Mouse (Mus musculus) heart, postnatal 10 days (tissue): Measurements from ENCODE around the gene St6galnac4. TPM values are rescaled to one million over a fixed set of nuclear protein-coding genes. Genes with fewer than 3 reads are reported as not detected.

Experiments used
- DNase-seq, 2 experiments: peaks; one replicate each; pipeline ENCODE4 v3.0.0; 2021
- intact Hi-C: fragments of 180-260 bp; cut with DNase I; formaldehyde crosslinking; loops from one replicate; pipeline ENCODE4 v1.15.1; 2025
- total RNA-seq, 2 experiments: library from RNA; stranded (reverse); gene quantifications; 2 replicates each; pipeline ENCODE4 v1.2.3; 2021

Gene St6galnac4
- total RNA-seq, 2 experiments from 2014 or later = 29.3 to 31.8 TPM

GRCm38 (mm10) chr2:32597699-32598098, 10.8 kb downstream of the St6galnac4 start:
- intact Hi-C loops = no loop called here
- no peak for DNase-seq

GRCm38 (mm10) chr2:32598506-32598905, 11.6 kb downstream of the St6galnac4 start:
- peak in 1 of 2 experiments; percentile 58 for DNase-seq

DNA sequence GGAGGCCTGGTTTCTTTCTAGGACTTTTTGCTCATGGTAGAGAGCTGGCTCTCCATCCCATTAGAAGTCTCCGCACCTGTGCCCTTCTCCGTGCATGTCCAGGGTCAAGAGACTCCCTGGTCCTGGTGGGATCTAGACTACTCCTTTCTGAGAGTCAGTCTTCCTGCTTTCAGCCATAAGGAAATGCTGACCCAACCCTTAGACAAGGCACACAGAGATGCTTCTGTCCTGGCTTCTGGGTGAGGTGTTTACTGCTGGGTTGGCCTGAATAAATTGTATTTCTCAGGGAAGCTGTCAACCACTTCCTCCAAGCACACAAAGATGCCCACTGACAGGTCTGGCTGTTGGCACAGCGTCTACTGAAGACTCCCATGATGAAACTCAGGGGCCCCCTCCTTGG, 12.5 kb downstream of the St6galnac4 start, which contains the start of gene St6galnac6:
Gene St6galnac6, plus strand, starts transcription at position 301 of the 400 bp plus-strand sequence.
- no peak for DNase-seq
- intact Hi-C loops = no loop called here

More at GRCm38 (mm10) chr2:32598506-32598905, 11.6 kb downstream of the St6galnac4 start:
- intact Hi-C loops = no loop called here

DNA sequence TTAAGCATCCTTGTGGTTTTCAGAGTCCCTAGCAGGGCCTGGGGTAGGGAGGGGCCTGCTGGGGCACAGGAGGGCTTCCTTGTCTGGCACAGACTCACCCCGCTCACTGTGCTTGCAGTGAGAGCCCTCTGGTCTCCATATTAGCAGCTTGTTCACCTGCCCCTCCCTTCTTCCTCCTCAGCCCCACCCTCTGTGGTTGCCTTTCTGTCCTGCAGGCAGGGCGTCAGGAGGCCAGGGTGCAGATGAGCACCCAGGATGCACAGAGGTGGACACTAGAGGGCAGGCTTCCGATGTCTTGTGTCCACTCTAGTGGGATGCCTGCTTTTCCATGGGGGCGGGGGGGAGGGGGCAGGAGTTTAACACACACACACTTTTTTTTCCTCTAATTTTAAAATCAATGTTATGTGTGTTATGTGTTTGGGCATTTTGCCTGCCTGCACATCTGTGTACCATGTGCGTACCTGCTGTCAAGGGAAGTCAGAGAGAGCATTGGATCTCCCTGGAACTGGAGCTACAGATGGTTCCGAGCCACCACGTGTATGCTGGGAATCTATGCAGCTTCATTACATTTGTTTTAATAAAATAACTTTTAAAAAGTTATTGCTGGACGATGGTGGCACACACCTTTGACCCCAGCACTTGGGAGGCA, 14.6 kb downstream of the St6galnac4 start:
- DNase-seq = peak in 1 of 2 experiments; percentile 59
- intact Hi-C loops = loop anchor here (1.0 kb wide), 1 partner anchor 14 kb away; the partner anchor contains the start of gene St6galnac4

- peak; percentile 92 to 94 for DNase-seq
- intact Hi-C loops = loop anchor here (1.0 kb wide), 2 partner anchors 15 to 19 kb away; partner anchors contain the start of gene St6galnac4
Measured at GRCm38 (mm10) chr2:32602600-32603054, 15.7 kb downstream of the St6galnac4 start.

GRCm38 (mm10) chr2:32604631-32605030, 17.7 kb downstream of the St6galnac4 start:
- intact Hi-C loops = loop anchor here (5.0 kb wide), 1 partner anchor 32 kb away; the partner anchor contains the start of genes Dpm2 and Pip5kl1
- DNase-seq = no peak

DNA sequence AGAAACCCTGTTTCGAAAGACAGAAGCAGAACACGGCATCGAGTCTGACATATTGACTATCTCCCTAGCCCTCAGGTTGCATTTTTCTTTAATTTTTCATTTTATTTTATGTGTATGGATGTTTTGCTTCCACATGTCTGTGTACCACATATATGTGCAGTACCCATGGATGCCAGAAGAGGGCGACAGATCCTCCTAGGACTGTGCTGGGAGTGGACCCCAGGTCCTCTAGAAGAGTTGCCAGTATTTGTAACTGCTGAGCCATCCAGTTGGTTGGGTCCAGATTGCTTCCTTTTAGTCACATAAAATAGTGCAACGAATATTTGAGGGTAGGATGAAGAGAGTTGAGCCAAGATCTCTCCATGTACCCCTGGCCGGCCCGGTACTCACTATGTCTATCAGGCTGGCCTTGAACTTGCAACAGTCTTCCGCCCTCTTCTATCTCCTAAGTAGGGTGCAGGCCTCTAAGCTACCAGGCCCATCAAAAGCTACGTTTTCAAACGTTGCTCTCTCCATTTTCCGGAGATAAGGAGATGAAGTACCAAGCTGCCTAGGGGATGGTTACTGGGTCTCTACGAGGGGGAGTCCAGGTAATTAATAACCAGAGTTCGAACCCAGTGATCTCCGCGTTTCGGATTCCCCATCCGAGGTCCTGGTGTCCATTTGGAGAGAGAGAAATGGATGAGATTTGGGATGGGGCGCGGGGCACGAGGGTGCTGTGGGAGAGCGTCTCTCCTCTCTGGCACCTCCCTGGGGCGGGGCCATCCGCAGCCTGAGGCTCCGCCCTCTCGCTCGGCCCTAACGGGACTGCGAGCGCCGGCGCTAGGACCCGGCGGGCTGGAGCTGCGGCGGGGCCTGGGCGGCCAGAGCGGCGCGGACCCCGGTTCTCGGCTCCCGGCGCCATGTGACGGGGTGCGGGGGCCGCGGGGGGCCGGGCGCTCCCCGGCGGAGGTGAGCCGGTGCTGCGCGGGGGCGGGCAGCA, 19.6 kb downstream of the St6galnac4 start:
- peak; percentile 89 to 90 for DNase-seq
- intact Hi-C loops = loop anchor here (5.0 kb wide), 1 partner anchor 34 kb away; the partner anchor contains the start of genes Dpm2 and Pip5kl1

DNA sequence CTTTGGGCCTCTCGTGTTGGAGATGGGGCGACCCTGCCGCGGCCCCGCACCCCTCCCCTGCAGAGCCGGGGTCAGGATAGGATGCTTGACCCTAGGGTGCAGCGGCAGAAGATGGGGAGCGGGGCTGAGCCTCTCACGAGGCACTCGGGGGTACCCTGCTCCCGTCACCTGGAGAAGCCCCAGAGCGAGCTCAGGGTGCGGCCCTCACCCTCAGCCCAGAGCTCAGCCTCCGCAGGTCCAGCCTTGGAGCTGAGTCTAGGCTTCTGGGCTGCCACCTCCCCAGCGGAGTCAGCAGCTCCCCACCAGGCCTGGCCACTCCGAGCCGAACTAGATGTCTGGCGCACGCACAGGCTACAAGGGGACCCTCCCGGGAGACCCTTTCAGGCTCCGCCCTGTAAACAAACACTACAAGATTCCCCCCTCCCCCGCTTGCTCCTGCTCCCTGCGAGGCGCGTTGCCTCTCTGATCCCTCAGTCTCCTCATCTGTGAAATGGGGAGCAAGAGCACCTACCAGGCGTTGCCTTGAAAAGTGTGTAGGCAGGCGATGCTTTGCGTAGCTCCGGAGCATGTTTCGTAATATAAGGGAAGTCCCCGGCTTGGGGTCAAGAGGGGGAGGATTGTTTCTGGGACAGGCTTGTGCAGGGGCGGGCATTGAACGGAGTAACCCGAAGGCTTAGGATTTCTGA, 20.5 kb downstream of the St6galnac4 start:
- intact Hi-C loops = loop anchor here (5.0 kb wide), 1 partner anchor 35 kb away; the partner anchor contains the start of genes Dpm2 and Pip5kl1
- peak; percentile 60 to 71 for DNase-seq

DNA sequence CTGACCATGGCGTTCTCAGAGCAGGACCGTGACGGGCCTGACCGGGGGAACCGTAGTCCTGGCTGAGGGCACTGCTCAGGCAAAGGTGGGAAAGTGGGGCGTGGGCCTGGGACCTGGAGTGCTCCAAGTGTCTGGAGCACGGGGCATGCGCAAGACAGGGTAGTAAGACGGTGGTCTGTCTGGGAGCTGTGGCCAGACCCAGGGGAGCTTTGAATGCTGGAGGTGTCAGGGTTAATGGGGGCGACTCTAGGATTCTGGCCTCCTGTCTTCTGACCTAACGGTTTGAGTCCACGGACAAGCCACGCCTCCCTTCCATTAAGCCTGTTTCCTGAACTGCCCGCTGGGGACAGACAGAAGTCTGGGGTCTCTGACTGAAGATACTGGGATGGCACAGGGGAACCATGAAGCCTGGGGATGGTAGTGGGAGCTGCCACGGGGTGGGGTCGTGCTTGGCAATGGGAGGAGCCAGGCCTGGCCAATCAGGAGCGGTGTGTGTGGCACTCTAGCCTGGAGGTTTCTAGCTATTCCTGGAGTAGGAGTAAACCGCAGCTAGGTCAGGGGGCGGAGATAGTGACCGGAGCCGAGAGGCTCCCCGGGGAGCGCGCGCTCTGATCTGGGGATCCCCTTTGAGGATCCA, 21.4 kb downstream of the St6galnac4 start:
- peak; percentile 89 to 90 for DNase-seq
- intact Hi-C loops = loop anchor here (5.0 kb wide), 1 partner anchor 36 kb away; the partner anchor contains the start of genes Dpm2 and Pip5kl1

DNA sequence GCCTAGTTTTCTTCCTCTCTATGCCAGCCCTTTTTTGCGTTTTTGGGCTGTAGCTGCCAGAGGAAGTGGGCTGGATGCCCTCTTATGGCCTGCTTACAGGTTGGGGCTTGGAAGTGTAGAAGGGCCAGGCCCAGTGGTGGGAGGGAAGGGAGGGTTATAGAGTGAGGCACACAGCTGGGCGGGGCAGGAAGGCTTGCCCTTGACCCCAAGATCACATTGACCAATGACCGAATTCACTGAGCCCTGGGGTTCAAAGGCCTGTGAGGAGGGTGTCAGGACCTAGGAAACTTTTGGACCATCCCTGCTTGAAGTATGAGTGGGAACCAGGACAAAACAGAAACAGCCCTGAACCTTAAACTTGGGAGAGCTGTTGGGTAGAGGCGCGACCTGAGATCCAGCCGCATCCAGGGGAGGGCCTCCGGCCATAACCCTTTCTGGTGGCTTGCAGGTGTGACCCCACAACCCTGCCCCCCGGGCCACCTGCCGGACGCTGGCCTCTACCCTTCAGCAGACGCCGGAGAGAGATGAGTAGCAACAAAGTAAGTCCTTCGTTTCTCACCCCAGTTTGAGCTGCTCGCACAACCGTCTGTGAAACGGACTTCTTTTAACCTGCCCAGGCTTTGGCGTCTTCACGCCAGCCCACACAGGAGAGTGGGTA, 22.0 kb downstream of the St6galnac4 start:
- DNase-seq = no peak
- intact Hi-C loops = loop anchor here (5.0 kb wide), 1 partner anchor 37 kb away; the partner anchor contains the start of genes Dpm2 and Pip5kl1

GRCm38 (mm10) chr2:32610610-32611229, 23.8 kb downstream of the St6galnac4 start:
- intact Hi-C loops = no loop called here
- peak; percentile 75 to 79 for DNase-seq

- intact Hi-C loops = no loop called here
- DNase-seq = no peak
Measured at GRCm38 (mm10) chr2:32612274-32612673, 25.4 kb downstream of the St6galnac4 start.

DNA sequence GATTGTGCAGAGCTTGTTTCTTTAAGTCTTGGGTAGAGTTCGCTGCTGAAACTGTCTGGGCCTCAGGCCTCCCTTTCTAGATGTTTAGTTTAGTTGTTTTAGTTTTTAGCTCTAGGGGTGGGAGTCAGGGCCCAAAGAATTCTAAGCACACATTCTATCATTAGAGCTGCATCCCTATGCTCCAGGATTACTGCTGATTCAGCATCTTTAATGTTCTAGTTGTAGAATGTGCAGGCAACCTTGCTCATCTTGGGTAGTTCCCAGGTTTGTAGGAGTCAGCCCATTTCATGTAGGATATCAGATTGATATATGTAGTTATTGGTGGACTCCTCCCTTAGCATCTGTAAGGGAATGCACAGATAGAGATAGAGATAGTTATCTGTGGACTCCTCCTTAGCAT, 30.2 kb downstream of the St6galnac4 start:
- intact Hi-C loops = loop anchor here (5.0 kb wide), 1 partner anchor 35 kb away; no protein-coding TSS in a partner anchor

GRCm38 (mm10) chr2:32617601-32618000, 30.7 kb downstream of the St6galnac4 start:
- no peak for DNase-seq
- intact Hi-C loops = loop anchor here (5.0 kb wide), 1 partner anchor 35 kb away; no protein-coding TSS in a partner anchor

More for the DNA sequence above, 30.2 kb downstream of the St6galnac4 start:
- DNase-seq = no peak

GRCm38 (mm10) chr2:32618051-32618450, 31.2 kb downstream of the St6galnac4 start:
- no peak for DNase-seq
- intact Hi-C loops = loop anchor here (5.0 kb wide), 1 partner anchor 36 kb away; no protein-coding TSS in a partner anchor

GRCm38 (mm10) chr2:32620682-32621516, 34.0 kb downstream of the St6galnac4 start:
- peak; percentile 89 to 91 for DNase-seq
- intact Hi-C loops = no loop called here

- intact Hi-C loops = no loop called here
- DNase-seq = no peak
Measured at GRCm38 (mm10) chr2:32621517-32621859, 34.6 kb downstream of the St6galnac4 start, which contains the start of gene Ak1. Ak1 (plus strand) TSS chr2:32621758.
